Mouse (Mus musculus) retina, postnatal 7 days (tissue): Measurements from ENCODE around the gene Gsta1.
"Not testable (repeated sequence)": the region's sequence is repeated elsewhere in the genome, so short reads cannot be mapped to it uniquely, and the experiment has no call there.

Experiments used
- DNase-seq: peaks from one replicate; pipeline ENCODE4 v3.0.0-alpha.2; 2012; ENCODE audit warnings: low read depth, low spot score

The Gsta1 gene

GRCm38 (mm10) chr9:78229658-78230057 lies 798 bp upstream of the Gsta1 start:
- not testable (repeated sequence) for DNase-seq

- not testable (repeated sequence) for DNase-seq
These were observed 2.8 kb downstream of the Gsta1 start for GRCm38 (mm10) chr9:78233121-78233695.

- not testable (repeated sequence) for DNase-seq
These were observed 25.4 kb downstream of the Gsta1 start for GRCm38 (mm10) chr9:78255683-78256470.

- DNase-seq, result not testable (repeated sequence)
These were observed 26.5 kb downstream of the Gsta1 start, which contains the start of gene Gm3776 for GRCm38 (mm10) chr9:78256914-78257313. Gene Gm3776, plus strand, starts transcription at chr9:78257129.

DNA sequence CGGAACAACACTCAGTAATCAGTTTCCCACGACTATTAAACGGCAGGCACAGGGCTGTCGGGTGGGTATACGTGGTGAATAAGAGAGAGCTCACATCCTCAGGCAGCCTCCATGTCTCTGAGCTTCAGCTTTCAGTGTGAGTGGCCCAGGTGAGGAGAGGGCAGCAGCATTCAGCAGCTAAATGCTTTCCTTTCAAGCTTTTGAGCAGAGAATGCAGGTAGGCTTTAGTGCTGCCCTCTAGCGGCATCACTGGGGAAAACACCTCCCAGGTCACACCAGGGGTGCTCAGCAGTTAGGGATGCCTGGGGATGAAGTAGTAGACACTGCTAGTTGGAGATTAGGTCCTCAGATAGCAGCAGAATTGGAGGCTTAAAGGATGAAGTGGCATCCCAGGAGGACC lies 29.2 kb downstream of the Gsta1 start:
- not testable (repeated sequence) for DNase-seq

DNA sequence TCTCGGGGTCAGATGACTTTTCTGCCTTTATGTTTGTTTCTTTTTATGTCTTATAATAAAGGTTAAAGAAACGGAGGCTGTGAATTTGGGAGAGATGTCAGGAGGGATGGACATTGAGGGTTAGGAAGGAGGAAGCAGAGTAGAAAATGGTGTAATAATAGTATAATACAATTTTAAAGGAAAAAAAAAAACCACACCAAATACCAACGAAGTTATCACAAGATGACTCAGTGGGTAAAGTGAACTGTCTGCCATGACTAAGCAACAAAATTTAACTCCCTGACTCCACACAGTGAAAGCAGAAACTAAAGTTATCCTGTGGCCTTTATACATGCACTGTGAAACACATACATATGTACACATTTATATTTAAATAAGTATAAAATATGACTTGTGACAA lies 40.5 kb downstream of the Gsta1 start:
- not testable (repeated sequence) for DNase-seq

GRCm38 (mm10) chr9:78282002-78282711 lies 51.7 kb downstream of the Gsta1 start:
- DNase-seq, result not testable (repeated sequence)

GRCm38 (mm10) chr9:78289063-78289462 lies 58.6 kb downstream of the Gsta1 start:
- not testable (repeated sequence) for DNase-seq

DNA sequence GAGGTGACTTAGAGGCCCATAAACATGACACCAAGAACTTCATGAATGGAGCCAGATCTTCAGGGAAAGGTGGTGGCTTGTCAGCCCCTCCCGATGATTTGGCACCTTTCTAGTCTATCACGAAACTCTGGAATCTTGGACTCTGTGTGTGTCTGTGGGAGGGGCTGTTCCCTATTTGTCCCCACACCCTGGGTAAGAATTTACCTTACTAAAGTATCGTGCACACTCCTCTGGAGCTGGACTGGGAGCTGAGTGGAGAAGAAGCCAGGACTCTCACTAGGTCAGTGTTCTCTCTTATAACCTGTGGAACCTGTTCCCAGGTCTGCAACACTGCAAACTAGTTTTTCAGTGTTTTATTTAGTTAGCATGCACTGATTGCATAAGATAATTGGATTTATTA lies 59.3 kb downstream of the Gsta1 start, which contains the start of gene Gm10639:
Gene Gm10639, plus strand, starts transcription at position 201 of the 400 bp plus-strand sequence.
- not testable (repeated sequence) for DNase-seq
